Mouse (Mus musculus) telencephalon, adult 2 months (tissue): Measurements from ENCODE around the gene Tekt1.

Experiments used
- DNase-seq: peaks from one replicate; pipeline ENCODE4 v3.0.0-alpha.2; 2011; ENCODE audit warnings: low read depth, low spot score

Gene Tekt1

DNA sequence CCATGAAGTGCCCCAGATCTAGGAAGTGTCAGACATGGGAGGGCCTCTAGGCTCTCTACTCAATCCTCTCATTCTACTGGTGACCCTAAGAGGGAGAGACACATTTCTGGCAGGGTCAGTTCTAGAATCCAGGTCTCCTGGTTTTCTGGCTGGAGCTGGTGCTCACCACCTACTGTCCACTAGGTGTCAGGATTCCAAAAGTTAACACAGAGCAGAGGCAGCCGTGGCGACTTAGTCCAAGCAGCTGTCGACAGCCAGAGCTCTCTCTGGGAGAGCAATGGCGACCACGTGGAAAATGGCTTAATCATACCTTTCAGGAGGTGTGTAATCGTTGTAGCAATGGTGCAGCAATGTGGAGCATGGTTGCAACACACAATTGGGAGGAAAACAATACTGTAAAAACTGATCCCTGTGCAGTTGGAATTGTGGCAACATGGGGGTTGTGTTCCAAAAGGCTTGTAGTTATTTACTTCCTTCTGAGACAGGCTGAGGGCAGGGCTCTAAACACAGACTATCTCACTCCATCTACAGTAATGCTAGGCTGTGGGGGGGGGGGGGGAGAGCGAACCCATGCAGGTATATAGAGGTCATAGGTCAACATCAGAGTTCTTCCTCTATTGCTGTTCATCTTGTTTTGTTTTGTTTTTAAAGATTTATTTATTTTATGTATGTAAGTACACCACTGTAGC, 19.5 kb downstream of the Tekt1 start:
- no peak for DNase-seq

DNA sequence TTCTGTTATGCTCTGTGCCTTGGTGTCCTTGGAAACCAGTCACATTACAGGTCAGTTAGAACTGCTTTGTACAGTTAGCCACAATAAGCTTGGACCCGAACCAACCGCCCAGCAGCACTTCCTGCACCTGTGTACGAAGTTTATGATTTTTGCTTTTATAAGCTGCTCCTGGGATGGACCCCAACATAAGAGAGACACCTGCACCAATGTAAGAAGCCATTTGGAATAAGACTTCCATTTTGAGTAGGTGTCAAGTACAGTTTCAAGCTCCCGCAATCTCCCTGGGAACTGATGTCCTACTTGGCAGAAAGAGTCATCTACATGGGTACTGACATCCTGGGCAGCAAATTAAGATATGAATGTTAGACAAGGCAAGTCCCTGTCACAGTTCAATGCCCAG, 22.5 kb downstream of the Tekt1 start:
- DNase-seq: no peak

DNA sequence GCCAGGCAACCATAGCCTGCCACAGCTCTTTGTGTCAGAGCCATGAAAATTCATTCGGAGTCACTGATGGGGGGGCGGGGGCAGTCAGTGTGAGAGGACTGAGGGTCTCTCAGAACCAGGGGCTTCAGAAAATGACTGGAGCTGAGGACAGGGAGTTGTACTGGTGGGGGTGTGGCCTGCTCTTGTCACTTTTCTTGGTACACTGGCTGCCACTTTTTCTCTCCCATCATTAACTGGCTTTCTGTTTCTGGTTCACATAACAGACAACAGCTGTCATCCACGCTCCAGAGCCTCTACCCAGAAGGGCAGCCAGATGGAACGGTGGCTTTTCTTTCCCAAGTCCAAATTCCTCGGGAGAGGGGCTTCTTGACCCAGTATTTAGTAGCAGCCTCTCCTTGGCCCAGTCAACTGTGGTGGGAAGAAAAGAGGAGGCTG, 23.8 kb downstream of the Tekt1 start:
- no peak for DNase-seq

DNA sequence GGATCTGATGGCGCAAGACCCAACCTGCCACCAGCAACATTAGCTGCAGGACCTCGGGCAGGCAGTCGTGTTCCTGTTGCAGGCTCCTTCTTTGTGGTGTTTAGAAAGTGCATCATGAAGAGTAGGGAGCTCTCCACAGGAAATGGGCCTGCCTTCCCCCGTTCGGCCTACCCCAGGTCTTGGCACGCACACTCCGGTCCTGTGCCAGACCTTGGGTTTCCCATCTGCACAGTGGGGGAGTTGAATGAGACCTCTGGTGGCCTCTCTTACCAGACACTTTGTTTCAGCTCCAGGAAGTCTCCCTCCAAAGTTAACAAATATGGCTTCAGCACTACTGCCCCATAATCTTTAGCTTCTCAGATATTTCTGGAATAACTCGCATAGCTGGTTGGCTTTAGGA, 25.5 kb downstream of the Tekt1 start:
- DNase-seq: no peak

DNA sequence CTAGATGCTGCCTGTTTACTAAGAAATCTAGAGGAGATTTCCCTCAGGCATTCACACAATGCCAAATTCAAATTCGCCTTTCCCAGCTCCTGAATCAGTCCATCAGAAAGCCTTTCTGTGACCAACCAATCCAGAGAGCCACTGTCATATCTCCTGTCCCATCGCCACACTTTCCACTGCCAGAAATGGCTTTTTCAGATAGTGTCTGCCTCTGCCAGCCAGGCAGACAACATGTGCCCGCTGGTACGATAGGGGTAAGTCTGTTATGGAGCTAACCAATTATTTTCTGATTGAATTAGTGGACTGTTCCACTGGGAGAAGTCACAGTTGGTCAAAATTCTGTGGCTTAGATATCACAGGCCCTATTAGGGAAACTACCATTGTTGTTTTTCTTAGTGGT, 27.6 kb downstream of the Tekt1 start:
- DNase-seq: no peak

DNA sequence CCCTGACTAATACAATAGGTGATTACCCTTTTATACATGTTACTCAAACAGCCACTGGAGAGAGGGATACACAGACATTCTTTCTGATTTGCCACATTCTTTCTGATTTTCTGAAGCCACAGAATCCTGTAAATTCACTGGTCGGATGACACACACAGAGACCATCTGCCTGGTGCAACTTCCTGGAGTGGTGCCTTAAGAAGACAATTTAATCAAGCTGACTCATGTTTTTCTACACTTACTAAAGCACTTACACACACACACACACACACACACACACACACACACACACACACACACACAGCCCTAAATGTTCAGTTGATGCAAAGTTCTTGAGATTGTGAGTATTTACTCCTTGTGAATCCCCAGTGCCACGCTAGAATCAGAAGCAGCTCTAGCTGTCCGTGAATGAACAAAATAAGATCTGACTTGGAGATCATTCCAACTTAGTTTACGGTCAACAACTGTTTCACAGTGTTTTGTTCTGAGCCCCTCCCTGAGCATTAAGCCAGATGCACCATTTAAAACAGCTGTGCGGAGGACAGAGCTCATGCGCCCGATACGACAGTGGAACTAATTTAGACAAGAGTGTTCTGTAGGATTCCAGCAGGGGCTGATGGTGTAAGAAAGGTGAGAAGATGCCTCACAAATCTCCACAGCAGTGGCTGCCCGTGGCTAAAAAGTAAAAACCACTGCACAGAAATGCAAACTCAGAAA, 29.1 kb downstream of the Tekt1 start:
- peak; percentile 57 for DNase-seq

DNA sequence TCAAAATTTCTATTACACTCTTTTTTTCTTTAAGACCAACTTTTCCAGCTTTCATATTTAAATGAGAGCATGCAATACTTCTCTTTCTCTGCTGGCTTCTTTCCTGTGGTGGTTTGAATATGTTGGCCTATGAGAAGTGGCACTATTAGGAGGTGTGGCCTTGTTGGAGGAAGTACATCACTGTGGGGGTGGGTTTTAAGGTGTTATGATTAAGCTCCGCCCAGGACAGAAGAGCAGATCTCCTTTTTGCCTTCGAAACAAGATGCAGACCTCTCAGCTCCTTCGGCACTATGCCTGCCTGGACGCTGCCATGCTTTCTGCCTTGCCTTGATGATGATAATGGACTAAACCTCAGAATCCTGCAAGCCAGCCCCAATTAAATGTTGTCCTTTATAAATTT, 36.5 kb downstream of the Tekt1 start:
- no peak for DNase-seq

DNA sequence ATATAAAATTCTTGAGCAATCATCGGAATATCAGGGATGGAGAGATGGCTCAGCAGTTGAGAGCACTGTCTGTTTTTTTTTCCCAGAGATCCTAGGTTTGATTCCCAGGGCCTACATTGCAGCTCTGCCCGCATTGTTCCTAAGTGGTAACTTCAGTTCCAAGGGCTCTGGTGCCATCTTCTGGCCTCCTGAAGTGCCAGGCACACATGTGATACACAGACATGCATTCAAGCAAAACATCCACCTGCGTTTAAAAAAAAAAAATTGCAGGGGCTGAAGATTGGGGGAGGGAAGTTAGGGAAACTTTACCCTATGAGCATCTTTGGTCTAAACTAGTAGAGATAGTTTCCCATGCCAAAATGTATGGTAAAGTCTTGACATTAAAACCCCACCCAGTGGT, 37.8 kb downstream of the Tekt1 start:
- DNase-seq: no peak

DNA sequence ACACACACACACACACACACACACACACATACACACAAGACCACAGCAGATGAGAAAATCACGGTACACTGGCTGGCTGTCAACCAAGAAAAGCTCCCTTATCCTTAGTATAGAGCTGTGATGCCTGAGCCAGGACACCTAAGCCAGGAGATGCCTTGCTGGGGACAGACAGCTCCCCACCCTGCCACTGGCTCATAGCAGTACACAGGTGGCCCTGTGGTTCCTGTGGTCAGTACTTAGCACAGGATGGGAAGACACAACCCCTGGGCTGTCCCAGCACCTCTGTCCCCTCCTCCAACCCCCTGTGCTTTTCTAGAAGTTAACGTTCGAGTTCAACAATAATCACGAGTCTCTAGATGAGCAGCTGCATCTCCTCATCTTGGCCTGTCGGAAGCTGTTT, 44.2 kb downstream of the Tekt1 start:
- DNase-seq: no peak

DNA sequence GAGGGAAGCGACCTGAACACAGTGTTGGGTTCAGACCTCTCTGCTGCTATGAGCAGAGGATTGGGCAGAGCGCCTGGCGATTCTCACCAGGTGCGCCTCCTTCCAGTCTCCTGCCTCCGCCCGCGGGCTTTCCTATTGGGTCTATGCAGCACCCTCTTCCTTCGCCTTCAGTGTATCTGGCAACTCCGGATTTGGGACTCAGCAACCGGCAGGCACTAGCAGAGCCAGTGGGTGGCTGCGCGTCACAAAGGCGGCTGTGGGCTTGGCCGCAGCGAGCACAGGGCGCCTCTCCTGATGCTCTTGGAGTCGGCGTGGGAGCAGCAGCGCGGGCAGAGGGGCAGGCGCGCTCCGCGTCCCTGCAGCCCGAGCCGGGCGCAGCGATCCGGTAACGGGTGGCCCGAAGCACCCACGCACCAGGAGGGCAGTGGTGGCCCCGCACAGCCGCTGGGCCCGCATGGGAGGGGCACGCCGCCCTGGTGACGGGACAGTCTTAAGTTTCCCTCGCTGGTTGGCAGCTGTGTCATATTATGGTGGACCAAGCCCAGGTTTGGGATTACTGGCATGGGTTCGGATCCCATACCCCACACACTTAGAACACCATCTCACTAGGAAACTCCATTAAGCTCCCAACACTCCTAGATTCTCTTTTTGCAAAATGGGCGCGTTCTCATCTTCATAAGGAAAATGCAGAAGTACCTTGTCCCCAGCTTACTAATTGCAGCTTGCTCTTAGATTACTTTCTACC, 47.9 kb downstream of the Tekt1 start, which contains the start of gene Fbxo39:
Fbxo39 (plus strand) TSS at position 294 of the 745 bp plus-strand sequence.
- DNase-seq: peak; percentile 36

DNA sequence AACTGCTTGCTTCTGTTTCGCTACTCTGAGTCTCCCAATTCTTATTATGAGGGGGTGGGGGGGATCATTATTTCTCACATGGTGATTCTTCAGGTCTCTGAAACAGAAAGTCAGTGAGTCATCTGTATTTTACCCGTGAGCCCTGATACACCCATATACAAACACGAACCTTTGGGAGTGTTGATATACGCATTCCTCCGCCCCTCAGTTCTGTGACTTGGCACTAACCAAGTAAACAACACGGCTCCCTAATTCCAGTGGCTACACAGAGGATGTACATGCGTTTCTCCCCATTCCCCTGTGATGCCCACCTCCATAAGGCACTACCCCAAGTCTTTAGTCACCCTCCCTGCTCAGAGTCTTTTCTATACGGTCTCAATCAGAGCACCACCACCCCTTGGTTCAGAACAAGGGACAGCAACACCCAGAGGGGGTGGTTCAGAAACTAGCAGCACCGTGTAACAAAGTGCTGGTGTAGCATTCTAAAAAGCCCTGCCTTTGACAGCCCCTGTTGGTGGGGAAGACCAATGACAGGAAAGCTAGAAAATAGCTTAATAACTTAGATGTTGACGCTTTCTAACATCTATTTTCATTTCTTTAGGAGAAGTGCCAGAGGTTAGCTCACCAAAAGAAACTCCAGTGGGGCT, 50.8 kb downstream of the Tekt1 start:
- no peak for DNase-seq

DNA sequence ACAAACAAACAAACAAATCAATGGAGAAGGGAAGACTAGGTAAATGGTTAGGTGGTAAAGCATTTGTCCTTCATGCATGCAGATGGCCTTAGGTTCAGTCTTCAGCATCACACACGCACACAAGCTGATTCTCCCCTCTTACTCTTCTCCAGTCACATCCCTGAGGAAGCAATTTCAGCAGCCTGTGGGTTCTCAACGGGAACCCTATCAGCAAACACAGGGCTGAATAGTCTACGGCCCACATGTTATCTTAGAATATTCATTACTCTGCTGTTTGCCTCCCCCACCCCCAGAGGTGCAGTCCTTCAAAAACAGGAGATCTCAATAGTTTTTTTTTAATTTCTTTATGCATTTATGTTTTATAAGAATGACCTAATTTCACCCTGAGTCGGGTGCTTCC, 51.8 kb downstream of the Tekt1 start:
- no peak for DNase-seq

DNA sequence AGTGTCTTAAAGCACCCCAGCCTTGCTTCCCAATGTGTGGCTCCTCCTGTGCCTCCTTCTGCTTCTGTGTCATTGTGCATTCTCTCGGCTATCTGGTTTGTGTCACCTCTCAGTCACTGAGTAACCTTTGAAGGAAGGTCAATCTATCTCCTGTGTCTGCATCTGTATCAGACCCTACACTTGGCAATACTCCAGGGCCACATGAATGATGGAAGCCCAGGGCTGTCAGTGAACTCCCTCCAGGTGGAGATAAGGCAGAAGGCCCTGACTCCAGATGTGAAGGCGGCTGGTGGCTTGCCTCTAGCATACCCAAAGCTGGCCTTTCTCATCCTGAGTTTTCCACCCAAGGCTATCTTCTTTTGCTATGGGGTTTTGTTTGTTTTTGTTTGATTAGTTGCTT, 53.3 kb downstream of the Tekt1 start:
- DNase-seq: no peak

DNA sequence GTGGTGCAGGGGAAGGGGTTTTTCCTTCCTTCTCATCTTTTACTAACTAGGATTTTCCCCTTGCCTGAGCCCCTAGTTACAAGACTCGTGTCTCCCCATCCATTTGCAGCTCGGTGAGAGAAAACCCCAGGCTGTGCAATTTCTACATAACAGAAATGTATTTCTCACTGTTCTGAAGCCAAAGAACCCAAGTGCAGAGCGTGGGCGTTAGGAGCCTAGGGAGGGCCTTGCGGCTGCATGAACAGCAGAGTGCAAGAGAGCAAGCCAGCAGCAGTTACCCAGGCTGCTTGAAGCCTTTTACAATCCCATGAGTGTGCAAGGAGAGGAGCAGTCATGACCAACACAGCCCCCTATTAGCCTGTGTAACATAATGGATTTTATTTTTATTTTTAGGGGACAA, 54.8 kb downstream of the Tekt1 start:
- DNase-seq: peak; percentile 58

DNA sequence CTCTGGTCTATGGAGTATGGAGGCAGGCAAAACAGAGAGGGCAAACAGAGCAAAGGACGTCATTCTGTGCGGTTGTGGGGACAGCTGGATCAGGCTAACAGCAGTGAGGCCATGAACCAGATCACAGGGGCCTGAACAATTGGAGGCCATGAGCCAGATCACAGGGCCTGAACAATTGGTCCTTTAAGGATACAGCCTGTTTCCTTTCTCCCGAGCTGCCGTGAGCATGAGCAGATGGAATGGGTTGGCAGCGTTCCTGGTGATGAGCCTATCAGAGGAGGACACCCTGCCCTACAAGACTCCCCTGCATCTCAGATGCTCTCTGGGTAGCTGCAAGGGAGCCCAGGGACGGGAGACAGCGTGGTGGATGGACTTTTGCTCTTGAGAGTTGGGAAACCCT, 60.0 kb downstream of the Tekt1 start:
- DNase-seq: peak; percentile 84

DNA sequence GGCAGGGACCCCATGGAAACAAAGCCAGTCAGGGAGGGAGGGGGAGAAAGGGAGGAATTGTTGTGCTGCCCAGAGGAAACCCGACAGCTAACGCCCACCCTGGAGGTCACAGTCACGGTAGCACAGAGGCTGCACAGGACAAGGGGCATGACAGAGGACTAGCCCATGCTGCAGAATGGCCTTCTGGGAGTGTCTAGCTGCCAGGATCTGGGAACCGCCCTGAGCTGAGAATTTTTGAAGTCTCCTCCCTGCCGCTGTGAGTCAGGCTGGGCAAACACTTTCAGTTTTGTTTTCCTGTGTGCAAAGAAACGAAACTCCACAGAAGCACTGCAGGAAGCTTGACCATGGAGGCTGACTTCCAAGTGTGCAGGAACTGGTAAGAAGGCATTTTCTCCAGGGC, 60.9 kb downstream of the Tekt1 start, which contains the start of gene Xaf1:
Xaf1 (plus strand) TSS at position 296 of the 400 bp plus-strand sequence.
- no peak for DNase-seq
